Mouse (Mus musculus) common myeloid progenitor, adult 5-6 weeks (primary cell): ENCODE results near the gene Fscn2. TPM values are rescaled to one million over a fixed set of nuclear protein-coding genes. Genes with fewer than 3 reads are reported as not detected.
A peak's percentile ranks its signal among the peaks of the same experiment; 100 is the strongest.

ENCODE experiments used
- ATAC-seq: replicated peaks from 2 replicates; pipeline ENCODE4 v1.8.0; 2016; ENCODE audit warnings: low read depth, mild to moderate bottlenecking, moderate TSS enrichment, inconsistent platforms; ENCODE audit not compliant: poor library complexity, severe bottlenecking
- total RNA-seq: library from RNA; stranded (forward); fragments of 200-1000, 187-1606 nt; gene quantifications from 2 replicates; pipeline ENCODE4 v1.2.3, GENCODE M21; 2017

Fscn2 gene
- not detected in 2 replicates for total RNA-seq

DNA sequence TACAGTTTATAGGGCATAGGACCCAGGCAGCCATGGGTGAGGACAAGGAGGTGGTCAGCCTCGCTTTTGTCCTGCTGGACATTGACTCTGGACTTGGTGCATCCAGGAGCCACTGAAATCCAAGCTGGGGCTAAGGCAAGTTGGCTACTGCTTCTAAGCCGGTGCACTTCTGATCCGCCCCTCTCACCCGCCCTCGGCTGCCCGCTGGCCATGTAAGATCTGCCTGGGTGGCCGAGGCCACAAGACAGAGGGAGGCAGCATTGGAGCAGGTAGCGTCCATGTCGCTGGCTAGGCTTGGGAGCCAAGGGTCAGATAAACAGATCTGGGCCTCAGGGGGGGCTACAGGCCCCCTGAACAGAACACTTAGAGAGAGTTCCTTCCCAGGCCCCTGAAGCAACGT, at the start of gene Fscn2:
Gene Fscn2, plus strand, starts transcription at position 240 of the 400 bp plus-strand sequence.
- ATAC-seq = no peak

DNA sequence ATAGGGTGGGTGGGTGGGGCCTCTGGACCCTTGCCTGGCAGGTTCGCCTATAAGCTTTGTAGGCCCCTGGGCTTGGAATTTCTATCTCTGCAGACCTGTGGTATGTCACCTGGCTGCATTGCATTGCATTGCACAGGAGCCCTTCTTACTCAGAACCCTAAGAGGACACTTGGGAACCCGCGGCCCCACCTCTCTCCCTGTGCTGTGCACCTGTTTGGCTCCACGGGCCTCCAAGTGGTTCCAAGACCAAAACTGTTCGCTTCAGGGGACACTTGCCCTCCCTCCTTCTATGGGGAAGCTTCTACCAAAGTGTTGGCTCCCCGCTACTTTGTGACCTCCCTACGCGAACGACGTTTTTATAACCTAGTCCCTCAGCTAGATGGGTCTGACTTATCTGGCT, 49.8 kb upstream of the Fscn2 start:
- ATAC-seq = no peak

DNA sequence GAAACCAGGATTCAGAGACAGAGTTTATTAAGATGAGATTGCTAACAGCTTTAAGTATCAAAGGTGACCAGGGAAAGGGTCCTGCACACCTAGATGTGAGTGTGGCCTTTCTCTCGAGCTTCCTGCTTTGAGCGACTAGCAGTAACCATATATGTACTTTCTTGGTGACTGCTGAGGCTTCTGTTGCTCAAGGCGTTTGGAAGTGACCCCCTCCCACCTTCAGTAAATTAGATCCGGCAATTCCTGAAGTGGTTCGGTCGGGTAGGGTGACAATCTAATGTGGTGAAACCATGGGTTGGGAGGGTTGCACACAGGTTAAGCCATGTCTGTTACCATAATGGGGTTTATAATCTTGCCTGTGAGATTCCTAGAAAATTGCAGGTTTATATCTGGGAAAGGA, 49.3 kb upstream of the Fscn2 start:
- ATAC-seq = no peak

DNA sequence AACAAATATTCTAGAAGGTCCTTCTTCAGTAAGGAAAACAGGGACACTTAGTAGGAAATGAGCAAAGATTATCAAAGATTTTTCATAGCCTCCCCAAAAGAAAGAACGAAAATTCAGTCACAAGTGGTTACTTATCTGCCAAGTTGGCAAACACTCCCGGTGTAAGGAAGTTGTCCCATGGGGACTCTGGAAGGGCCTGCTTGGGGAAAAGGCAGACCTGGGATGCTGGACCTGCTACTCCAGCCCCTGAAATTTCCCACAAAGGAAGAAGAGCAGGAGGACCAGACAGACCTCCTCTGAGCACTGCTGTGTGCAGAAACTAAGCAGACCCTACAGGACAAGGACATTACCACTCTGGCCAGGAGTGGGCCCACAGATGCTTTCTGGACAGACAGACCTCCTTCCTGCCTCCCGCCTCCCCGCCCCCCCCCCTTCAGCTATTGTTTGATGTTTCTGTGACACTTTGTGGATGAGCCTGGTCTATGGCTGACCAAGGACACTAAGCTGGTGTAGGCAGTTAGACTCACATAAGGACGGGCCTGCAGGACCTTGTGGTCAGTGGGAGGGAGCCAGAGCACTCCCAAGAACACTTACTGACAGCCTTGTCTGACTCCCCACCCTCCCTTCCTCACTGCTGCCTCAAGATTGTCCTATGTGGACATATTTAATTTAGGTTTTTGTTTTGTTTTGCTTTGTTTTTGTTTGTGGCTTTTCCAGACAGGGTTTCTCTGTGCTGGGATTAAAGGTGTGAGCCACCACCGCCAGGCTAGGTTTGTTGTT, 47.2 kb upstream of the Fscn2 start:
- ATAC-seq = no peak

DNA sequence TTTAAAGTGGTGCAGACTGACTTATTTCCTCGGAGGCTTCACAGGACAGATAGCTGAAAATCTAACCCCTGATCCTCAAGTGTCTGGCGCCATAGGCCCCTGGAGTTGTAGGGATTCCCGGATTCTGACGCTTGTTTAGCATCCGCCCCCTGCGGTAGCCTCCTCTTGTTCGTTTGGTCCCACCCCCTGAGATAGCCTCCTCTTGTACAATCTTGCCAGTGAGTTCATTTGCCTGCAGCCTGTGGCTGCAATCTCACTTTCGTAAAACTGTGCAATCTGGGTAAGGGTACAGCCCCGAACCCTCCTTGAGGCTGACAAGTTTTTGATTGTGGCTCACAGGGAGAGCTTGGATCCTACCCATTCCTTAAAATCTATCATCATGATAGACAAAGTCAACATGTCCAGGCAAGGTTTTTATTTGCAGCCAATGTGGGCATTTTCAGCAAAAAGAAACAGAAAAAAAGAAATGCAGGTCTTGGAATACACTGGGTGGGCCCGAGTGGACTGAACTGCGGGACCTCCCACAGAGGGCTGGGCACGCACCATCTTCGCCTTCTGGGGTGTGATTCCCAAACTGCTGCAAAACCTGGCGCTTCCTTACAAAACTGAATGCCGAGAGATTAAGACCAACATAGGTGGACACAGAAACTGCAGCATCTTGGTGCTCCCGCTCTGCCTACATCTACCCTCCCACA, 46.5 kb upstream of the Fscn2 start:
- no peak for ATAC-seq

DNA sequence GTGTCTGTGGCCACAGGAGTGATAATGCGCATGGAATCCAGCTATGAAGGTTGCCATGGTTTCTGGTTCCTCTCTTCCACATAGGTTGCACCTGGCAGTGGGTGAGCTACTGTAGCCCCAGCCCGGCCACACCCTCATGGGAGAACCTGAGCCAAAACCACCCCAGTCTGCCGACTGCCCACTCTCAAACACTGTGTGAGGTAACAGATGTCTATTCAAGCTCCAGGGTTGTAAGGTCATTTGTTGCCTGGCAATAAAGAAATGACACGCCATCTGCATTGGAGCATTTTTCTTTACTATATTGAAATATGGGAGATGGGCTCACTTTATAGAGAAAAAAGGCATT, 45.9 kb upstream of the Fscn2 start:
- ATAC-seq = no peak

DNA sequence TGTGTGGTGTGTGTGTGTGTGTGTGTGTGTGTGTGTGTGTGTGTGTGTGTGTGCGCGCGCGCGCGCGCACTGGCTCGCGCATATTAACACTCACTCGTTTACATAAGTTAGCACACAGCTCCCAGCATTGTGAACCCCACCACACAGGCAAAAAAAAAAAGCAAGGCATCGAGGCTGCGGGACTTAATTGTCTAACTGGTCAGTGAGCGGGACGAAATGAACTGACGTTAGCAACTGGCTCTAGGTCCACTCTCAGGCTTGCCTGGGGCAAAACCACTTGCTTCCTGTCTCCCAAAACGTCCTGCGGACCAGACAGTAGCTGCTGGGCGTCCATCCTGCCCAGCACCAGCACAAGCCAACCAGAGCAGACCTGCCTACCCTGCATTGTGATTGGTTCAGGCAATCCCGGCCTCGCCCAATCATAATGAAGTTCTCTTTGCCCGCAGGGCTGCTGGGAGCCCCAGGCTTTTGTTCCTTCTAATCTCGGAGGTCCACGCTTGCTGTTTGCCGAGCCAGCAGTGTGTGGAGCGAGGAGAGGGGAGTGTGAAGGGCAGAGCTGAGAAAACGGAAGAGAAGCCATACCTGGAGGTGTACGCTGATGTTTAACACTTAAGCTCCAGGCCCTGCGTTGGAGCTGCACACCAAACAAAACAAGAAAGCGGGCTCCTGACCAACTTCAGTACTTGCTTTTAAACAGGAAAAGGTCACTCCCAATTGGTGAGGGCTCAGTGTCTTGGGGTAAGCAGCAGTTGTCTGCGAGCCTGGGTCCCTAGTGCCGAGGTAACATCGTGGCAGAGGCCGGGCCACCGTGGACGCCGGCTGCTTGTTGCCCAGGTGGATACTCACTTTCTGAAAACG, 45.3 kb upstream of the Fscn2 start:
- ATAC-seq = peak; percentile 95

DNA sequence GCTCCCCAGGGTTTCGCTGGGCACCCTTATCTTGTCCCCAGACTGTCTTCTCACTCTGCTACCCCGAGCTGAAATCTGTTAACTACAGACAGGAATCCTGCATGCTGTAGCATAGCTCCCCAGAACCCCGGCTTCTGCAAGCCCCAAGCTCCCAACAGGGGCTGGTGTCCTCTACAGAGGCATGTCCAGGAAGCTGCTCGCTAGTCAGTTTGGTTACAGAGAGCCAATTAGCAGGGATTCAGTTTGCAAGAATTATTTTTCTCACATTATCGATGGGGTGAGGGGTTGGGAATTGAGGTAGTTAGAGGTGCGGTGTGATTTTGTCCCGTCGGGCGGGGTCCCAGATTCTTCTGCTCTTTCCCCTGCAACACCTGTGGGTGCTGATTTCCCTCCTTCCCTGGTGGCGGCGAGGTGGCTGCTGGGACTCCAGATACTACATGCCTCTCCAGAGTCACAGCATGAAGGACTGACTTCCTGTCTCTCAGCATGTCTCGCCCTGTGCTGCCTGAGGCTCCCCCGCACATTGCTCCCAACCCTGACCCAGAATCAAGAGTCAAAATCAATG, 44.6 kb upstream of the Fscn2 start:
- ATAC-seq = peak; percentile 20; the same call in 1 of the 2 replicates

DNA sequence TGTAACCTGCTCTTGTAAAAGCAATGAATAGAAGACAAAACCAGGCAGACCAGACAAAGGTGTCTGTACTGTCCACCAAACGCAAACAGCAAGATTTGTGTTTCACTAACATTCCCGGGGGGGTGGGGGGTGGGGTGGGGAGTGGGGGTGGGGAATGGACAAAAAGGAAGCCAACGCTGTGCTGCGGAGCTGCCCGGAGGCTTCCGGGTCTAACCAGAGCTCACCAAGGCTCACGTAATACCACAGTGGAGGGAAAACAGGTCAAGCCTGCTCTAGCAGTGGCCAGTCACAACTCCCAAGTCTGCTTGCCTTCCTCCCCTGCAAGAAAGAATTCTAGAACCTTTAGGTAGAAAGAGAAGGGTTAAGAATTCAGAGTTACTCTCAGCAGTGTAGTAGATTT, 43.9 kb upstream of the Fscn2 start:
- ATAC-seq = no peak

DNA sequence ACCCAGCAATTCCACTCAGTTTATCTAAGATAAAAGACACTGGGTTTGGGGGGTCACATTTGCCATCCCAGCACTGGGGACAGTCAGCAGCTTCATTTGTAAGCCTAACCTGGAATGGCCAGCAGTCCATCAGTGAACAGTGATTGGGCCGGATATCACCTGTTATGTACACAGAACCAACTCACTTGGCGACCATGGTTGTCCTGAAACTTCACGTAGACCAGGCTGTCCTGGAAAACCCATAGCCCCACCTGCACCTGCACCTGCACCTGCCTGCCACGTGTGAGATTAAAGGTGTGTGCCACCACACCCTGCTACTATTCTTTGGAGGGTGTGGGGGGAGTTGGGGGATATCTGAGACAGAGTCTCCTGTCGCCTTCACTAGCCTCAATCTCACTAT, 42.0 kb upstream of the Fscn2 start:
- ATAC-seq = no peak

DNA sequence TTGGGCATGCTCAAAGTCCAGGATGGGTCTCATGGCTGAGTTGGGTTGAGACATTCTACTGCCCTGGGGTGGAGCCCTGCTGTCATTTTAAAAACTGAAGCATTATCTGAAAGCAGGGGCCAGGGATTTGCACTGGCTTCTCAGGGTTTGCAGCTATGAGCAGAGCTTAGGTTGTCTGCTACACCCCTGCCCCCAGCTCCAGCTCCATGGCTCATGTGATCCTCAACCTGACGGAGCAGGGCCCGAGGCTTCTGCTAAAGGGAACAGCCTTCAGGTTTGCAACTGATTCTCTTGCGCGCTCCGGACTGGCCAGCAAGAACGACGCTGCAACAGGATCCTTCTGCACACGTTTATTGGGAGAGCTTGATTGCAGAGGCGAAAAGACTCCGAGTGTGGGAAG, 41.2 kb upstream of the Fscn2 start:
- no peak for ATAC-seq

DNA sequence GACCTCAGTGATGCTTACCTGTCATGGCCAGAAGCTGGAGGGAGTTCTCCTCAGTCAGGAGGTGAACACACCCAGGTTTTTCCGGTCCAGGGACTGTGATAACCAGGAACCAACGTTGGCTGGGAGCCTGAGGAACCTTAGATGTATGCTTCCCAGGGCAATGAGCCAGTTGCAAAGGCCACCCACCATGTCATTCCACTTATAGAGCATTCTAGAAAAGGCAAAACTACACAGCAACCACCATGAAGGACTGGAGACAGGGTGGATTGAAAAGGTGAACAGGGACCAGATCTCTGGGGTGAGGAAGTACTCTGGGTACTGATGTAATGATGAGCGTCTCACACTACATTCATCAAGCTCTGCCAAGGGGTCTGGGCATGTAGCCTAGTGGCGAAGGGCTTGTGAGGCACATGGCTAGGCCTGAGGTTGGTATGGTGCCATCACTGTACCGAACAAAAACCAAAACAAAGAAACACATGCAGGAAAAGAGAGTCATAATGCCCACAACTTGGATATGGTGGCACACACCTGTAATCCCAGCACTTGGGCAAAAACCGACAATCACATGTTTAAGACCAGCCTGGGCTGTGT, 25.8 kb upstream of the Fscn2 start:
- no peak for ATAC-seq

DNA sequence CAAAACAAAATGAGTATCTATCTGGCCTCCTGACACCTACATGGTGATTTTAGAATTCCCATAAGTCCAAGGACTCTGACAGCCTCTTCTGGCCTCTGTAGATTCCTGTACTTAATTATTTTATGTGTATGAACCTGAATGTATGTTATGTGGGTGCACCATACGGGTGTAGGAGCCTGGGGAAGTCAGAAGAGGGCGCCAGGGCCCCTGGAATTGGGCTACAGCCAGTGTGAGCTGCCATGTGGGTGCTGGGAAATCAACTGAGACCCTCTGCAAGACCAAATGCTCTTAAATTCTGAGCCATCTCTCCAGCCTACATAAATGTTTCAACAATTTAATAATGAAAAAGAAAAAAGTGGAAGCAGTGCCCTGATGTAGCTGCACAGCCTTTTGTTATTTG, 23.9 kb upstream of the Fscn2 start:
- ATAC-seq = no peak

DNA sequence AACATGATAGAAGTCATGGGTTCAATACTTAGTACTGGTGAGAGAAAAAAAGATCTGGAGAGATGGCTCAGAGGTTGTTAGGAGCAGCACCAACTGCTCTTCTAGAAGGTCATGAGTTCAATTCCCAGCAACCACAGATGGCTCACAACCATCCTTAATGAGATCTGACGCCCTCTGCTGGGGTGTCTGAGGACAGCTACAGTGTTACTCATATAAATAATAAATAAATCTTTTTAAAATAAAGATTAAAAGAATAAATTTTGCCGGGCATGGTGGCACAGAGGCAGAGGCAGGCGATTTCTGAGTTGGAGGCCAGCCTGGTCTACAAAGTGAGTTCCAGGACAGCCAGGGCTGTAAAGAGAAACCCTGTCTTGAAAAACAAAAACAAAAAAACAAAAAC, 22.5 kb upstream of the Fscn2 start:
- ATAC-seq = no peak

DNA sequence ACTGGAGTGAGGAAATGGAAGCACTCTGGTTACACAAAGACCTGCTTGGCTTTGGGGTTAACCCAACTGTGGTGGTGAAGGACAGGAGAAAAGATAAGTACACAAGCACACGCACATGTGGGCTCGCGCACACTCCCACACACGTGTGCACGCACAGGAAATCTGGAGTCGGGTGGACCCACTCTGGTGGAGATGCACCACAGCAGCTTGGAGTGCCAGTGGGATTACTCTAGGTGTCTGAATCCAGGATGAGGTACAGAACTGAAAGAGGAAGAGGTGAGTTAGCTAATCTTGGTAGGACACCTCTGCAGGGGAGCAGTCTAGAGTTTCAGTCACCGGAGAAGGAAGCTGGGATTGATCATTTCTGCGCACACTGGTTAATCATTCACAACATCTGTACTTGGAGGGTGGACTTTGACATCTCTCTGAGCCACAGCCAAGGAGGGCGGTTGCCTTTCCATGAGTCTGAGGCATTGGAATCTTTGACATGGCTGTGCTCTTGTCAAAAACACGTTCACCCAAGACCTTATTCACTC, 21.3 kb upstream of the Fscn2 start:
- ATAC-seq = peak; percentile 72

DNA sequence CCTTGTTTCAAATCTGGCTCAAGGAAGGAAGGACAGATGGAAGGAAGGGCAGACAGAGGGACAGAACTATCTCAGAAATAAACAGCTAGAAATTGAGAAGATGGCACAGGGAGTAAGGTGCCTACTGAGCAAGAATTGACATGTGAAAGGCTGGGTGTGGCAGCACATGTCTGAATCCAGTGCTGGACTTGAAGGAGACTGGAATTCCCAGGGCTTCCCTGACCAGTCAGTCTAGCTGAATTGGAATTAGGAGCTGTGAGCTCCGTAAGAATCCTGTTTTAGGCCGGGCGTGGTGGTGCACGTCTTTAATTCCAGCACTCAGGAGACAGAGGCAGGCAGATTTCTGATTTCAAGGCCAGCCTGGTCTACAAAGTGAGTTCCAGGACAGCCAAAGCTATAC, 19.7 kb upstream of the Fscn2 start:
- ATAC-seq = no peak

DNA sequence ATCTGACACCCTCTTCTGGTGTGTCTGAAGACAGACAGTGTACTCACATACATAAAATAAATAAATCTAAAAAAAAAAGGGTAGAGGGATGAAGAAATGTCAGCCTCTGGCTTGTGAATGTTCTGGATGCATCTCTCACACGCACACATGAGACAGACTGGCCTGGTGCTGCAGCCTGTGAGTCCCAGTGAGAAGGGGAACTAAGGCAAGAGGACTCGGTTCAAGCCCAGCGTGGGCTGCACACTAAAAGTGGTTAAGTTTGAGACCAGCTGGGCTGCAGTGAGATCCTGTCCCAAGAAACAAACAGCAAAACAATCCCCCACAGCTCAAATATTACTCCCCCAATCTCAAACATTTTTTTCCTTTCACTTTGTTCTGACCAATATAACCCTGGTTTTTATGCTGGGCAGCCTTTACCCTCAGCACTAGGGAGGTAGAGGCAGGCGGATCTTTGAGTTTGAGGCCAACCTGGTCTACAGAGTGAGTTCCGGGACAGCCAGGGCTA, 18.6 kb upstream of the Fscn2 start:
- no peak for ATAC-seq

DNA sequence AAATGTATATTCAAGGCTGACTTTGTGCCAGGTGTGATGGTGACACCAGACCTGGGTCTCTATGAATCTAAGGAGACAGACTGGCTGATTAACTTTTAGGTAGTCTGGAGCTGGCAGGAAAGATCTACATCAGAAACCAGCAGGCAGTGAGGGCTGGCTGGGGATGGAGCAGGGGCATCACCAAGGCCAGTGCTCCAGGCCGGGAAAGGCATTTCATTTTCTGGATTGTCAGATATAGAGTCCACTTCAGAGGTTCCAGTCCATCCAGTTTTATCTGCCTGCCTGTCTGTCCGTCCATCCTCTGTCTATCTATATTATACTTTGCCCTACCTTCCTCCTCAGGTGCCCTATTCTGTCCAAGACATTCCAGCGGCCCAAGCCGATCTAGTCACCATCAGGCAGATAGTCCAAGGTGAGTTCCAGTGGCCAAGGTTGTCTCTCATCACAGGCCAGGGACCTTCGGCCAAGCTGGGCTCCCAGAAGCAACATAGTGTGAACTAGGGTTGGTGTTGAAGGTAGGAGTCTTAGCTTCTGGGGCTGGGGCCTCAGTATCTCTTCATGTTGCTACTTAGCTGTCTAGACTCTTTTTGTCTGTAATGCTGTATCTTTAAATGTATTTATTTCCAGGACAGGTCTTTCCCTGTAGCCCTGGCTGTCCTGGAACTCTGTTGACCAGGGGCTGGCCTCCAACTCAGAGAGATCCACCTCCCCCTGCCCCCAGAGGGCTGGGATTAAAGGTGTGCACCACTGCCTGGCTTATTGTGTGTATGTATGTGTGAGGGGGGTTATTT, 17.6 kb upstream of the Fscn2 start:
- ATAC-seq = no peak

DNA sequence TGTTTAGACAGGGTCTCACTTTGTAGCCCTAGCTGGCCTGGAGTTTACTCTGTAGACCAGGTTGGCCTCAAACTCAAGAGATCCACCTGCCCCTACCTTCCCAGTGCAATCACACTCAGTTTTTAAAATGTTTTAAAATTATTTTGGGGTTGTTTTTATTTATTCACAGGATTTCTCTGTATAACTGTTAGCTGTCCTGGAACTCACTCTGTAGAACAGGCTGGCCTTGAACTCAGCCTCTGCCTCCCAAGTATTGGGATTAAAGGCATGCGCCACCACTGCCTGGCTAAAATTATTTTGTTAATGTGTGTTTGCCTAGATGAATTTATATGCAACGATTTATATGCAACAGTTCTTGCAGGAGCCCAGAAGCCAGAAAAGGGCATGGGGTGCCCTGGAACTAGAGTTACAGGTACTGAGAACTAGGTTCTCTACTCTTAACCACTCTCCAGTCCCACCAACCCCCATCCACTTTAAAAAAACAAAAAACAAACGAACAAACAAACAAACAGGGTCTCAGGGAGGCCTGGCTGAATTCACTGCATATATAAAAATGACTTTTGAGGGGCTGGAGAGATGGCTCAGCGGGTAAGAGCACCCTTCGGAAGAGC, 16.9 kb upstream of the Fscn2 start:
- no peak for ATAC-seq
